Mouse (Mus musculus) gastrocnemius, postnatal 14 days (tissue): Measurements from ENCODE around the gene Caln1. TPM values are rescaled to one million over a fixed set of nuclear protein-coding genes. Genes with fewer than 3 reads are reported as not detected.
A peak's percentile ranks its signal among the peaks of the same experiment; 100 is the strongest.

Source experiments
- DNase-seq: peaks from one replicate; pipeline ENCODE4 v3.0.0; 2021; ENCODE audit warnings: mixed read lengths
- intact Hi-C: fragments of 180-260 bp; cut with DNase I; formaldehyde crosslinking; loops from one replicate; pipeline ENCODE4 v1.15.1; 2025; ENCODE audit warnings: low total_unique reads
- total RNA-seq, 2 experiments: library from RNA; stranded (reverse); gene quantifications; 2 replicates each; pipeline ENCODE4 v1.2.3; 2021

Gene Caln1
- total RNA-seq, 2 experiments from 2014 or later: 0.04 TPM; not detected in 1

DNA sequence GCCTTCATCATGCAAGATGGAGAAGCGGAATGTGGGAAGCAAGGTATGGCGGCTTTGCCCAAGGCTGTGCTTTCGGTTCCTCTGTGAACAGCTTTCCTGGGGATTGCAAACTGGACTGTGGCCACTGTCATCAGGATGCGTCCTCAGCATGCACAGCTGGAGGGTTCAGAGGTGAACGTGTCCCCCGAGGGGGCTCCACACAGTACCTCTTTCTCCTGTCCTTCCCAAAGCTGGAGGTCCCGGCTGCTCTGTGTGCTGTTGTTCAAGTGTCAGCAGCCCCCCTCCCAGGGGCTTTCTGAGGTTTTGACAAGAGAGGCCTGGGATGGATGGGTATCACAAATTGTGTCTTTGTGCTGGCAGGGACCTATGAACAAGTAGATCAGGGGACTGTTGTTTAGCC, 17.2 kb downstream of the Caln1 start:
- DNase-seq: no peak
- intact Hi-C loops: no loop called here

DNA sequence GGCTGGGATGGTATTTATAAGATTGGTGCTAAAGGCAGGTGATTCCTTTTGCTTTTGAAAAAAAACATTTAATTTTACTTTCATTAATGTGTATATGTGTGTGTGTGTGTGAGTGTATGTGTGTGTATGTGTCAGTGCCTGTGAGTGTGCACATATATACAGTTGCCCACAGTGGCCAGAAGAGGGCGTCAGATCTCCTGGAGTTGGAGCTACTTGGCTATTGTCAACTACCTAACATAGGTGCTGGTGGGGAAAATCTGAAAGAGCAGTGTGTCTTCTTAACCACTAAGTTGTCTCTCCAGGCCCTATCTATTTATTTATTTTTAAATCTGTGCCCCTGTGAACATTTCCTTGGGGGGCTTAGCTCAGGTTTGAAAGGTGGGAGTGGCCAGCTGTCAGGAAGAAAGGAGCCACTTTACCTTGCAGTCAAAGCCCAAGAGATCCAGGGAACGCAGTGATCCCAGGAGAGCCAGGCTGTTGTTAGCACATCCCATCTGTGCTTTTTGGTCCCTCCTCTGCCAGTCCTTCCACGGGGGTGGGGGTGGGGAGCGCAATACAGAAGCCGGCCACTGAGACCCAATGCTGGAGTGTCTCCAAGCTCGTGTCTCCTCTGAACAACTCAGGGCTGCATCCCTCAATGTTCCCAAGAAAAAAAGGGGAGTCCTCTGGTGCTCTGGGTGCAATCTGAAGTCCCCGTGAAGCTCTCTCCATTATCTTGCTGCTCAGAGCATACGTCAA, 24.5 kb downstream of the Caln1 start:
- DNase-seq: no peak
- intact Hi-C loops: no loop called here

- DNase-seq: no peak
- intact Hi-C loops: no loop called here
Measured at GRCm38 (mm10) chr5:130394386-130394785, 25.1 kb downstream of the Caln1 start.

DNA sequence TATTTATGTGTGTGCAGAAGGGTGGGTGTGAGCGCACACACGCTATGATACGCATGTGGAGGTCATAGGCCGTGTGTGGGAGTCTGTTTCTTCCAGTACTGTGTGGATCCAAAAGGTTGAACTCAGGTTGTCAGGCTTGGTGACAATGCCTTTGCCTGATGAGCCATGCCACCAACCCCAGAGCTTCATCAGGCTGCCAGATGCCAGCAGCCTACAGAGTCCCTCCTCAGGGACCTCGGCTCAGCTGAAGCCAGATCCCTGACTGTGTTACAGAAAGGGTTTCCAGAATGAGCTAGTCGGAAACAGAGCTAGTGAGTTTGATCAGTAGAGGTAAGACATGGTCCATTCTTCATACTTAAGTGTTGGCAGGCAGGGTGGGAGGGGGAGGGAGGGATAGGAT, 25.9 kb downstream of the Caln1 start:
- intact Hi-C loops: no loop called here
- DNase-seq: no peak

DNA sequence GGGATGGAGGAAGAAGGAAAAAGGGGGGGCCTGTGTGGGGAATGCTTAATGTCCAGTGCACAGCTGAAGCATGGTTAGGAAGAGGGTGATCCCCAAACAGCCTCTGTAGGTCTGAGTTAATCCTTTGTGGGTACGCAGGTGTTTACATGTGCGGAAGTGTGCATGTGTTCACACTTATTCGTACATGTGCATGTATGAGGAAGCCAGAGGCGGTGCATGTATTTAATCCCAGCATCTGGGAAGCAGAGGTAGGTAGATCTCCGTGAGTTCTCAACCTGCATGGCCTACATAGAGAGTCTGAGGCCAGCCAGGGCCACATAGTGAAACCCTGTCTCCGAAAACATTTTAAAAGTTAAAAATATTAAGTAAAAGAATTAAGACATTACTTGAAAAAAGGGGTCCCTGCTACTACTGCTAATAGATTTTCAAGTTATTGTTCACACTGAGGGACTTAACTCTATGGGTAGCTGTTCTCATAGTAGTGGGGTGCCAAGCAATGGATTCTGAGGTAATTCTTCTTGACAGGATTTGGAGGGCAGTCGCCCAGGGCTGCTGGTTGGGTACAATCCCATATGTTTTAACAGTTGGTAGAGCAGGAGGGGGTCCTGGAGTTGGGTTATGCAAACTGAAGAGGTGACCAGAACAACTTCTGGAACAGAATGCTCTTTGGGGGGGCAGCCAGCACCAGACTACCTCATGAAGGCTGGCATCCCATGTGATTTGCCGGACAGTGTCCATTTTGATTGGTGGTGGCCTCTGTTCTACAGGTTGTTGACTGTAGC, 31.1 kb downstream of the Caln1 start:
- intact Hi-C loops: loop anchor here (10.0 kb wide), 1 partner anchor 454 kb away; no protein-coding TSS in a partner anchor
- no peak for DNase-seq

GRCm38 (mm10) chr5:130405201-130405600, 35.9 kb downstream of the Caln1 start:
- intact Hi-C loops: loop anchor here (10.0 kb wide), 1 partner anchor 450 kb away; no protein-coding TSS in a partner anchor
- DNase-seq: peak; percentile 37

- no peak for DNase-seq
- intact Hi-C loops: loop anchor here (10.0 kb wide), 1 partner anchor 445 kb away; no protein-coding TSS in a partner anchor
Measured at GRCm38 (mm10) chr5:130409706-130410105, 40.5 kb downstream of the Caln1 start.

GRCm38 (mm10) chr5:130411516-130411915, 42.3 kb downstream of the Caln1 start:
- intact Hi-C loops: no loop called here
- DNase-seq: no peak

- DNase-seq: no peak
- intact Hi-C loops: no loop called here
Measured at GRCm38 (mm10) chr5:130447438-130447837, 78.2 kb downstream of the Caln1 start.

DNA sequence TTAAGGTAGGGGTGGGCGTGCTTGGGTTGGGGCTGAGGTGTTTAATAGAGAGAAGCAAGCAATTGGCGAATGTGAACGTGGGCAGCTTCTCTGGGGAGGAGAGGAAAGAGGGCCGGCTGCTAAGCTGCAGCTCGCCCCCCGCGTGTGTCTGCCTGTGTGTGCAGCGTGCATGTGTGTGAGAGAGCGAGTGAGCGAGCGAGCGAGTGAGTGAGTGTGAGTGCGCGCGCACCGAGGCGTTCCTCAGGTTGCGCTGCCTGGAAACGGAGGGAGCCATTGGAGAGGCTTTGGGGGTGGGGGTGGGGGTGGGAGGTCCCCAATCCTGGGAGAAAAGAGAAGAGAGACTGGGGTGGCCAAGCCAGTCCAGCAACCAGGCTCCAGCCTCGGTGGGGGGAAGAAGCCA, 79.2 kb downstream of the Caln1 start:
- intact Hi-C loops: no loop called here

GRCm38 (mm10) chr5:130448931-130449856, 79.9 kb downstream of the Caln1 start:
- DNase-seq: no peak
- intact Hi-C loops: no loop called here

More for the DNA sequence above, 79.2 kb downstream of the Caln1 start:
- no peak for DNase-seq

DNA sequence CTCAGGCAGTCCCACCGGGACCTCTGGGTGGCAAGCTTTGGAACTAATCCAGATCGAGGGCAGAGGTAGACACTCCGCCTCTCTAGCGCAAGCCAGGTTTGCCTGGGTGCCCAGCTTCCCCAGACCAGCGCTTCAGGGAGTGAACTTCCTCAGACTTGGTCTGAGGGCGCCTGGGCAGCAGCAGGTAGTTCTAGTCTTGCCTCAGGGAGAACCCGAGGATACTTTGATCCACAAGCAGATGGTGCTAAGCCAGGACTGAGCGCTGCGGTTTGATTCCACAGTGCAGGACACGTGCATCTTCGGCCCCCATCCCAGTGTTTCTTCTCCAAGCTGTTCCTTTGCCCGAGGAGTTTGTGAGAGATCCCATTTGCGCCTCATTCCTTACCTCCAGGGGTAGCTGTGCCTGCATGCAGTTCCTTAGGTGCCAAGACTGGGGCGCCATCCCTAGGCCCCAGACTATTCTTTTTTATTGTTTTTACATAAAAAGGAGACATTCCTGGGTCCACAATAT, 80.8 kb downstream of the Caln1 start:
- DNase-seq: no peak
- intact Hi-C loops: no loop called here

DNA sequence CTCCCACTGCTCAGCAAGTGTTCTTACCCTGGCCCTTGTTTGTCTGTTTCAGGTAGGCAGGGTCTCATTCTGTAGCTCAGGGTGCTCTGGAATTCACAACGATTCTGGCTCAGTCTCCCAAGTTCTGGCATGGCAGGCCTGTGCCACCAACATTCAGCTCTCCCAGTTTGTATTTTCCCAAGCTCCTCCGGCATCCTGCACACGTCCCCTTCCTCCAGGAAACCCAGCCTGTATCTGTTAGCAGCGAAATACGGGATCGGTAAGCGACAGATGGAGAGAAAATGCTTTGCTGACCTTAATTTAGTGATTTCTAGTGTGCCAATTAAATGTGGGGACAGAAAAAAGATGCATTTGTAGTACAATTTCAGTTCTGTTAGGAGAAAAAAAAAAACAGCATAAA, 88.8 kb downstream of the Caln1 start:
- DNase-seq: no peak
- intact Hi-C loops: no loop called here

DNA sequence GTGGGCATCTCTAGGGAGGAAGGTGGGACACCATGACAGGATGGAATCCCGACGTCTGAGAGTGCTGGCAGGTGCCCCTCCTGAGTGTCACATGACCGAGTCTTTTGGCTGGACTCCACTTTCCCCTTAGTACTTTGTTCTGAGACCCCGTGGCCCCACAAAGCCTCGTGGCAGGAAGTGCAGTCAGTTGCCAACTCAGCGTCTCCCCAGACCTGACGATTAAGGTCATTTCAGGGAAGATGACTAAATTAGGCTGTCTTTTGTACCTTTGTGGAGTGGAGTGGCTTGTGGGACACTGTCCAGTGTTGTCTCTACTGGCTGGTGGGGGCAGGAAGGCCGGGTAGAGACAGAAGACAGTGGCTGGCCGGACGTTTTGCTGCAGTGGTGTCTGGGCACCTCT, 103.0 kb downstream of the Caln1 start:
- intact Hi-C loops: no loop called here
- DNase-seq: no peak

GRCm38 (mm10) chr5:130474876-130475275, 105.6 kb downstream of the Caln1 start:
- DNase-seq: no peak
- intact Hi-C loops: no loop called here

GRCm38 (mm10) chr5:130476741-130477140, 107.5 kb downstream of the Caln1 start:
- intact Hi-C loops: no loop called here
- DNase-seq: no peak

- no peak for DNase-seq
- intact Hi-C loops: no loop called here
Measured at GRCm38 (mm10) chr5:130480290-130480689, 111.0 kb downstream of the Caln1 start.

DNA sequence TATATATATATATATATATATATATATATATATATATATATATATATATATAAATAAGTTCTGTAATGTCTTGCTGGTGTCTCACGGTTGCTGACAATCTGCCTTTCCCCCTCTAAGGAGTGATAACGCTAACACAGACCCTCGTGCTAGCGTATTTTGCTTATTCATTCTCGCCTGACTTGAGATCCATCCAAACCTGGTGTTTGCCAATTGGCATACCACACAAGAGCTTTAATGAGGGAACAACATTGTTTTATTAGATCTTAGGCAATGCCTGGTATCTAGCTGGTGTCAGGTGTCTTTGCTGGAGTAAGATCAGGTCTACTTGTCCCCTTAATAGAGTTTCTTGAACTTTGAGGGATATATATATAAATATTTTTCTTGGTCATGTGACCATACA, 122.2 kb downstream of the Caln1 start:
- no peak for DNase-seq
- intact Hi-C loops: no loop called here

GRCm38 (mm10) chr5:130492305-130492704, 123.0 kb downstream of the Caln1 start:
- intact Hi-C loops: no loop called here
- DNase-seq: no peak

DNA sequence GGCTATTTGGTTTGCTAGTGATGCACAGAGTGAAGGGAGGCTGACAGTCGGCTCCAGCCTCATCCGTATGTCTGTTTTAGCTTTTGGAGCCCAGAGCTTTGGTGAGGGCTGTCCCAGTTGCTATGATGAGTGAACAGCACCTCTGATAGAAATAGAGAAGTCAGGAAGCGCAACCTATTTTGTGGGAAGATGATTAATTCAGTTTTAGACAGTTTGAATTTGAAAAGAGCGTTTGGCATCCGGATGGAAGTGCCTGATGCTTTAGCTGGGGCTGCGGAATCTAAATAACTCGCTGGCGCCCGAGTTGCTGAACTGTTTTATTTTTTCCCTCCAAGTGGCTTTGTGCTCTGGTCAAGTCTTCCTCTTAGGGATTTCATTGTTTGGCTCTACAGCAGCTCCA, 133.3 kb downstream of the Caln1 start:
- DNase-seq: no peak
- intact Hi-C loops: no loop called here
